Mouse (Mus musculus): ENCODE data around the gene Krtap4-7.

GRCm38 (mm10) chr11:99620335-99620734, 23.6 kb downstream of the Krtap4-7 start, which contains the start of gene Gm11562:
- TF ChIP-seq CTCF (IDR thresholded peaks at IDR 0.05; ENCODE audit: extremely low read depth, insufficient read length, insufficient replicate concordance, low read depth, low read length) (no peak), POLR2A (IDR thresholded peaks at IDR 0.05; ENCODE audit: low read depth, low read length) (no peak)

Data from small intestine, adult 2 months (tissue).